Mouse (Mus musculus): Measurements from ENCODE around the gene Rab3gap2. TPM values are rescaled to one million over a fixed set of nuclear protein-coding genes. Genes with fewer than 3 reads are reported as not detected.

Gene Rab3gap2
- polyA plus RNA-seq, 1 experiment from 2014 or later = 21.3 TPM

GRCm38 (mm10) chr1:185203196-185203908, 565 bp upstream of the Rab3gap2 start:
- Histone ChIP-seq H3K4me3 (peak overlapping the region; percentile 89), H3K4me1 (peaks cover 26% of the 10 kb centered on the region), H3K27ac (replicated peaks) (peak overlapping the region; percentile 88), H3K9me3 (no peaks in the 10 kb centered on the region), H3K27me3 (replicated peaks; ENCODE audit: low read depth, poor library complexity, severe bottlenecking) (no peaks in the 10 kb centered on the region), H3K36me3 (replicated peaks) (peaks cover 4% of the 10 kb centered on the region; the same call in 1 of the 2 replicates)
- peak; percentile 35 for DNase-seq (ENCODE audit: low spot score)
- 5% methylated on average over 23 of the region's 23 CpGs for WGBS

- H3K9me3 ChIP-seq = no peaks in the 10 kb centered on the region
- WGBS = 84% methylated on average over 8 of the region's 8 CpGs
- H3K27ac ChIP-seq (replicated peaks) = no peak overlapping the region
- peaks cover 33% of the 10 kb centered on the region for H3K4me1 ChIP-seq
- peaks cover 4% of the 10 kb centered on the region; the same call in 1 of the 2 replicates for H3K36me3 ChIP-seq (replicated peaks)
- H3K27me3 ChIP-seq (replicated peaks; ENCODE audit: low read depth, poor library complexity, severe bottlenecking) = no peaks in the 10 kb centered on the region
- no peak for DNase-seq (ENCODE audit: low spot score)
- peak overlapping the region; percentile 89 for H3K4me3 ChIP-seq
Observed at GRCm38 (mm10) chr1:185205090-185205489, 1.2 kb downstream of the Rab3gap2 start.

GRCm38 (mm10) chr1:185207851-185208595, 4.1 kb downstream of the Rab3gap2 start:
- H3K27ac ChIP-seq (replicated peaks) = no peak overlapping the region
- DNase-seq (ENCODE audit: low spot score) = no peak
- no peaks in the 10 kb centered on the region for H3K9me3 ChIP-seq
- H3K36me3 ChIP-seq (replicated peaks) = peaks cover 4% of the 10 kb centered on the region; the same call in 1 of the 2 replicates
- H3K4me1 ChIP-seq = peaks cover 24% of the 10 kb centered on the region
- no peaks in the 10 kb centered on the region for H3K27me3 ChIP-seq (replicated peaks; ENCODE audit: low read depth, poor library complexity, severe bottlenecking)
- no peak overlapping the region for H3K4me3 ChIP-seq
- WGBS = 92% methylated on average over 13 of the region's 13 CpGs

- no peak overlapping the region for H3K27ac ChIP-seq (replicated peaks)
- H3K27me3 ChIP-seq (replicated peaks; ENCODE audit: low read depth, poor library complexity, severe bottlenecking) = no peaks in the 10 kb centered on the region
- DNase-seq (ENCODE audit: low spot score) = no peak
- peaks cover 20% of the 10 kb centered on the region for H3K4me1 ChIP-seq
- no peak overlapping the region for H3K4me3 ChIP-seq
- WGBS = 93% methylated on average over 8 of the region's 8 CpGs
- peaks cover 4% of the 10 kb centered on the region; the same call in 1 of the 2 replicates for H3K36me3 ChIP-seq (replicated peaks)
- H3K9me3 ChIP-seq = no peaks in the 10 kb centered on the region
Observed at GRCm38 (mm10) chr1:185208766-185209165, 4.8 kb downstream of the Rab3gap2 start.

GRCm38 (mm10) chr1:185209641-185210176, 5.8 kb downstream of the Rab3gap2 start:
- Histone ChIP-seq H3K27ac (replicated peaks) (no peak overlapping the region), H3K4me1 (peaks cover 15% of the 10 kb centered on the region), H3K9me3 (no peaks in the 10 kb centered on the region), H3K4me3 (no peak overlapping the region), H3K36me3 (replicated peaks) (peaks cover 10% of the 10 kb centered on the region), H3K27me3 (replicated peaks; ENCODE audit: low read depth, poor library complexity, severe bottlenecking) (no peaks in the 10 kb centered on the region)
- no peak for DNase-seq (ENCODE audit: low spot score)
- 33% methylated on average over 8 of the region's 8 CpGs for WGBS

- no peaks in the 10 kb centered on the region for H3K27me3 ChIP-seq (replicated peaks; ENCODE audit: low read depth, poor library complexity, severe bottlenecking)
- 65% methylated on average over 5 of the region's 5 CpGs for WGBS
- no peaks in the 10 kb centered on the region for H3K9me3 ChIP-seq
- no peak for DNase-seq (ENCODE audit: low spot score)
- H3K27ac ChIP-seq (replicated peaks) = no peak overlapping the region
- H3K4me1 ChIP-seq = 0 out of 2 replicates have a peak, but pooled peaks cover 3% of the 10 kb centered on the region
- peaks cover 15% of the 10 kb centered on the region for H3K36me3 ChIP-seq (replicated peaks)
- H3K4me3 ChIP-seq = no peak overlapping the region
Observed at GRCm38 (mm10) chr1:185216360-185216759, 12.4 kb downstream of the Rab3gap2 start.

- DNase-seq (ENCODE audit: low spot score) = no peak
- Histone ChIP-seq H3K36me3 (replicated peaks) (peaks cover 16% of the 10 kb centered on the region), H3K4me3 (no peak overlapping the region), H3K4me1 (0 out of 2 replicates have a peak, but pooled peaks cover 3% of the 10 kb centered on the region), H3K9me3 (no peaks in the 10 kb centered on the region), H3K27me3 (replicated peaks; ENCODE audit: low read depth, poor library complexity, severe bottlenecking) (no peaks in the 10 kb centered on the region), H3K27ac (replicated peaks) (no peak overlapping the region)
- WGBS = 71% methylated on average over 2 of the region's 2 CpGs
Observed at GRCm38 (mm10) chr1:185216762-185217161, 12.8 kb downstream of the Rab3gap2 start.

- WGBS = 94% methylated on average over 5 of the region's 5 CpGs
- H3K36me3 ChIP-seq (replicated peaks) = peaks cover 26% of the 10 kb centered on the region
- H3K27me3 ChIP-seq (replicated peaks; ENCODE audit: low read depth, poor library complexity, severe bottlenecking) = no peaks in the 10 kb centered on the region
- H3K4me1 ChIP-seq = 0 out of 2 replicates have a peak, but pooled peaks cover 3% of the 10 kb centered on the region
- no peak overlapping the region for H3K4me3 ChIP-seq
- no peaks in the 10 kb centered on the region for H3K9me3 ChIP-seq
- no peak overlapping the region for H3K27ac ChIP-seq (replicated peaks)
- DNase-seq (ENCODE audit: low spot score) = no peak
Observed at GRCm38 (mm10) chr1:185217966-185218365, 14.0 kb downstream of the Rab3gap2 start.

GRCm38 (mm10) chr1:185226889-185227288, 23.0 kb downstream of the Rab3gap2 start:
- Histone ChIP-seq H3K27me3 (replicated peaks; ENCODE audit: low read depth, poor library complexity, severe bottlenecking) (no peaks in the 10 kb centered on the region), H3K4me1 (peaks cover 7% of the 10 kb centered on the region; the same call in 1 of the 2 replicates), H3K27ac (replicated peaks) (no peak overlapping the region), H3K36me3 (replicated peaks) (peaks cover 36% of the 10 kb centered on the region), H3K9me3 (no peaks in the 10 kb centered on the region), H3K4me3 (no peak overlapping the region)
- 89% methylated on average over 6 of the region's 6 CpGs for WGBS
- DNase-seq (ENCODE audit: low spot score) = no peak

- 88% methylated on average over 7 of the region's 7 CpGs for WGBS
Observed at GRCm38 (mm10) chr1:185227766-185228165, 23.8 kb downstream of the Rab3gap2 start.

GRCm38 (mm10) chr1:185229406-185230201, 25.7 kb downstream of the Rab3gap2 start:
- Histone ChIP-seq H3K9me3 (no peaks in the 10 kb centered on the region), H3K27ac (replicated peaks) (0 out of 2 replicates have a peak overlapping the region, but pooled peaks have one; percentile 48), H3K27me3 (replicated peaks; ENCODE audit: low read depth, poor library complexity, severe bottlenecking) (no peaks in the 10 kb centered on the region), H3K4me1 (peaks cover 7% of the 10 kb centered on the region; the same call in 1 of the 2 replicates), H3K4me3 (no peak overlapping the region), H3K36me3 (replicated peaks) (peaks cover 28% of the 10 kb centered on the region)
- no peak for DNase-seq (ENCODE audit: low spot score)
- 71% methylated on average over 7 of the region's 7 CpGs for WGBS

More at GRCm38 (mm10) chr1:185227766-185228165, 23.8 kb downstream of the Rab3gap2 start:
- H3K36me3 ChIP-seq (replicated peaks) = peaks cover 27% of the 10 kb centered on the region
- no peaks in the 10 kb centered on the region for H3K9me3 ChIP-seq
- no peak overlapping the region for H3K4me3 ChIP-seq
- no peak overlapping the region for H3K27ac ChIP-seq (replicated peaks)
- peaks cover 7% of the 10 kb centered on the region; the same call in 1 of the 2 replicates for H3K4me1 ChIP-seq
- DNase-seq (ENCODE audit: low spot score) = no peak
- no peaks in the 10 kb centered on the region for H3K27me3 ChIP-seq (replicated peaks; ENCODE audit: low read depth, poor library complexity, severe bottlenecking)

GRCm38 (mm10) chr1:185235837-185236236, 31.9 kb downstream of the Rab3gap2 start:
- H3K4me3 ChIP-seq = no peak overlapping the region
- H3K4me1 ChIP-seq = no peaks in the 10 kb centered on the region
- no peaks in the 10 kb centered on the region for H3K27me3 ChIP-seq (replicated peaks; ENCODE audit: low read depth, poor library complexity, severe bottlenecking)
- H3K36me3 ChIP-seq (replicated peaks) = peaks cover 49% of the 10 kb centered on the region
- no peak for DNase-seq (ENCODE audit: low spot score)
- 92% methylated on average over 5 of the region's 5 CpGs for WGBS
- no peaks in the 10 kb centered on the region for H3K9me3 ChIP-seq
- no peak overlapping the region for H3K27ac ChIP-seq (replicated peaks)

Measured in embryonic facial prominence, embryonic 10.5 days (tissue).